Mouse (Mus musculus) MEL (cell line): Measurements from ENCODE around the gene Ncapd2. TPM values are rescaled to one million over a fixed set of nuclear protein-coding genes. Genes with fewer than 3 reads are reported as not detected.

Experiments
- DNase-seq: peaks from one replicate; pipeline ENCODE4 v3.0.0; 2011; ENCODE audit warnings: low read depth, low spot score
- H3K27ac ChIP-seq: 2 replicates; pipeline ENCODE4 v1.5.1; 2012; ENCODE audit warnings: low read depth, mild to moderate bottlenecking, control low read depth, low read length, moderate library complexity; ENCODE audit not compliant: control insufficient read depth
- H3K27me3 ChIP-seq, 2 experiments: fragments of 150-350 bp in 1 of 2; sonication (generic) in 1 of 2; 2 replicates each; pipeline ENCODE4 v1.6.1; 2012; ENCODE audit warnings: low read length in 2 of 2, mild to moderate bottlenecking in 2 of 2, improper control_type of control experiment in 1 of 2, moderate library complexity in 1 of 2; ENCODE audit not compliant: insufficient read depth in 2 of 2, control insufficient read depth in 1 of 2
- H3K36me3 ChIP-seq, 2 experiments: 2 replicates each; pipeline ENCODE4 v1.6.1; 2012 to 2014; ENCODE audit warnings: low read length in 2 of 2, improper control_type of control experiment in 1 of 2, inconsistent platforms in 1 of 2, mild to moderate bottlenecking in 1 of 2; ENCODE audit not compliant: insufficient read depth in 2 of 2, control insufficient read depth in 1 of 2
- H3K4me1 ChIP-seq, 2 experiments: fragments of 150-350 bp in 1 of 2; sonication (generic) in 1 of 2; 2 replicates each; pipeline ENCODE4 v1.6.1; 2012; ENCODE audit warnings: low read length in 2 of 2, improper control_type of control experiment in 1 of 2, mild to moderate bottlenecking in 1 of 2; ENCODE audit not compliant: insufficient read depth in 2 of 2, control insufficient read depth in 1 of 2
- H3K4me3 ChIP-seq, 2 experiments: fragments of 150-350 bp in 1 of 2; sonication (generic) in 1 of 2; 2 replicates each; pipeline ENCODE4 v1.5.1; 2012; ENCODE audit warnings: low read depth in 2 of 2, low read length in 2 of 2, mild to moderate bottlenecking in 2 of 2, moderate library complexity in 2 of 2, control low read depth in 1 of 2, improper control_type of control experiment in 1 of 2; ENCODE audit not compliant: control insufficient read depth in 1 of 2, insufficient read depth in 1 of 2
- H3K79me2 ChIP-seq: 2 replicates; pipeline ENCODE4 v1.6.1; 2012; ENCODE audit warnings: mild to moderate bottlenecking, low read length, moderate library complexity; ENCODE audit not compliant: control insufficient read depth, poor library complexity, insufficient read depth
- H3K9ac ChIP-seq: 2 replicates; pipeline ENCODE4 v1.6.1; 2012; ENCODE audit warnings: low read depth, mild to moderate bottlenecking, control low read depth, low read length, moderate library complexity; ENCODE audit not compliant: control insufficient read depth, poor library complexity, severe bottlenecking
- H3K9me3 ChIP-seq: fragments of 150-350 bp; sonication (generic); replicated peaks from 2 replicates; pipeline ENCODE4 v1.6.1; 2012; ENCODE audit warnings: mild to moderate bottlenecking, low read length, improper control_type of control experiment, moderate library complexity; ENCODE audit not compliant: insufficient read depth
- BHLHE40 ChIP-seq: IDR thresholded peaks from 2 replicates; pipeline ENCODE4 v1.6.1; 2012; ENCODE audit warnings: low read depth, mild to moderate bottlenecking, inconsistent platforms, low read length, improper control_type of control experiment, borderline replicate concordance
- CHD2 ChIP-seq: IDR thresholded peaks from 2 replicates; pipeline ENCODE4 v1.6.1; 2011; ENCODE audit warnings: low read length, improper control_type of control experiment
- CTCF ChIP-seq, 3 experiments: IDR thresholded peaks in 2 of 3; conservative IDR thresholded peaks in 1 of 3; 2 replicates each; pipeline ENCODE4 v1.5.1; 2011 to 2012; ENCODE audit warnings: low read length in 3 of 3, low read depth in 2 of 3, mild to moderate bottlenecking in 2 of 3, improper control_type of control experiment in 1 of 3, inconsistent platforms in 1 of 3, mixed read lengths in 1 of 3, moderate library complexity in 1 of 3; ENCODE audit not compliant: control insufficient read depth in 1 of 3, insufficient read depth in 1 of 3, poor library complexity in 1 of 3, severe bottlenecking in 1 of 3
- E2F4 ChIP-seq: IDR thresholded peaks from 2 replicates; pipeline ENCODE4 v1.6.1; 2011; ENCODE audit warnings: low read depth, low read length, improper control_type of control experiment, borderline replicate concordance
- ETS1 ChIP-seq: IDR thresholded peaks from 2 replicates; pipeline ENCODE4 v1.6.1; 2012; ENCODE audit warnings: low read depth, mild to moderate bottlenecking, inconsistent platforms, low read length, improper control_type of control experiment, moderate library complexity
- HCFC1 ChIP-seq: IDR thresholded peaks from 2 replicates; pipeline ENCODE4 v1.6.1; 2012; ENCODE audit warnings: low read depth, mild to moderate bottlenecking, inconsistent platforms, low read length, improper control_type of control experiment, moderate library complexity
- KAT2A ChIP-seq: conservative IDR thresholded peaks from 2 replicates; pipeline ENCODE4 v1.6.1; 2012; ENCODE audit warnings: low read depth, low read length, improper control_type of control experiment, inconsistent platforms
- MAX ChIP-seq: IDR thresholded peaks from 2 replicates; pipeline ENCODE4 v1.6.1; 2011; ENCODE audit warnings: low read length, improper control_type of control experiment
- MEF2A ChIP-seq: IDR thresholded peaks from 2 replicates; pipeline ENCODE4 v1.6.1; 2014; ENCODE audit warnings: low read depth, mild to moderate bottlenecking, inconsistent platforms, low read length, improper control_type of control experiment; ENCODE audit not compliant: poor library complexity, insufficient replicate concordance, severe bottlenecking; ENCODE audit errors: extremely low read depth
- MXI1 ChIP-seq: IDR thresholded peaks from 2 replicates; pipeline ENCODE4 v1.6.1; 2011; ENCODE audit warnings: mild to moderate bottlenecking, low read depth, low read length, improper control_type of control experiment
- MYC ChIP-seq: IDR thresholded peaks from 2 replicates; pipeline ENCODE4 v1.6.1; 2011; ENCODE audit warnings: low read depth, mild to moderate bottlenecking, low read length, improper control_type of control experiment, moderate library complexity
- NELFE ChIP-seq: IDR thresholded peaks from 2 replicates; pipeline ENCODE4 v1.6.1; 2011; ENCODE audit warnings: low read depth, low read length, improper control_type of control experiment
- RAD21 ChIP-seq: IDR thresholded peaks from 2 replicates; pipeline ENCODE4 v1.6.1; 2011; ENCODE audit warnings: mild to moderate bottlenecking, low read depth, low read length, improper control_type of control experiment
- RCOR1 ChIP-seq: IDR thresholded peaks from 2 replicates; pipeline ENCODE4 v1.6.1; 2012; ENCODE audit warnings: low read depth, mild to moderate bottlenecking, inconsistent platforms, low read length, improper control_type of control experiment
- SIN3A ChIP-seq: IDR thresholded peaks from 2 replicates; pipeline ENCODE4 v1.6.1; 2012; ENCODE audit warnings: low read length, improper control_type of control experiment, inconsistent platforms
- SMC3 ChIP-seq: IDR thresholded peaks from 2 replicates; pipeline ENCODE4 v1.6.1; 2011; ENCODE audit warnings: low read depth, low read length, improper control_type of control experiment
- TBP ChIP-seq: IDR thresholded peaks from 2 replicates; pipeline ENCODE4 v1.8.0; 2011; ENCODE audit warnings: low read depth, low read length, improper control_type of control experiment
- UBTF ChIP-seq: IDR thresholded peaks from 2 replicates; pipeline ENCODE4 v1.6.1; 2012; ENCODE audit warnings: low read depth, mild to moderate bottlenecking, inconsistent platforms, low read length, improper control_type of control experiment, moderate library complexity, borderline replicate concordance; ENCODE audit not compliant: insufficient read depth
- USF1 ChIP-seq: IDR thresholded peaks from 2 replicates; pipeline ENCODE4 v1.6.1; 2014; ENCODE audit warnings: low read depth, mild to moderate bottlenecking, inconsistent platforms, low read length, improper control_type of control experiment, moderate library complexity
- USF2 ChIP-seq, 2 experiments: IDR thresholded peaks; 2 replicates each; pipeline ENCODE4 v1.6.1; 2011 to 2012; ENCODE audit warnings: improper control_type of control experiment in 2 of 2, low read length in 2 of 2, borderline replicate concordance in 1 of 2, inconsistent platforms in 1 of 2, low read depth in 1 of 2, mild to moderate bottlenecking in 1 of 2; ENCODE audit not compliant: insufficient read depth in 1 of 2
- ZMIZ1 ChIP-seq: IDR thresholded peaks from 2 replicates; pipeline ENCODE4 v1.6.1; 2012; ENCODE audit warnings: low read depth, mild to moderate bottlenecking, inconsistent platforms, low read length, improper control_type of control experiment, moderate library complexity
- ZNF384 ChIP-seq: IDR thresholded peaks from 2 replicates; pipeline ENCODE4 v1.6.1; 2012; ENCODE audit warnings: low read depth, mild to moderate bottlenecking, inconsistent platforms, low read length, improper control_type of control experiment
- polyA plus RNA-seq, 2 experiments: library from polyadenylated mRNA; stranded (reverse) in 1 of 2; unstranded in 1 of 2; fragments of >175 nt in 1 of 2; fragments of >200 nt in 1 of 2; gene quantifications; 2 replicates each; pipeline versions ENCODE4 v1.2.1 to v1.2.4; 2012; ENCODE audit warnings: low replicate concordance in 2 of 2, low read depth in 1 of 2; ENCODE audit not compliant: insufficient read length in 2 of 2, insufficient read depth in 1 of 2, missing spikeins in 1 of 2
- total RNA-seq: library from RNA; depleted of rRNA; stranded (reverse); fragments of 300-350 nt; gene quantifications from 2 replicates; pipeline ENCODE4 v1.2.3, GENCODE M21; 2012

Gene Ncapd2
- total and polyA plus RNA-seq, 3 experiments, result 86.6 to 394 TPM; not detected in 1

- peaks cover 2 to 6% of the 10 kb centered on the region in 2 experiments; a peak in 1 of 4 replicates for H3K27me3 ChIP-seq
- no peaks in the 10 kb centered on the region for H3K9me3 ChIP-seq
- H3K36me3 ChIP-seq, result peaks cover 0 to 9% of the 10 kb centered on the region in 2 experiments; a peak in 1 of 4 replicates
- no peaks in the 10 kb centered on the region; the same call in 1 of the 2 replicates for H3K79me2 ChIP-seq
- DNase-seq, result no peak
- H3K9ac ChIP-seq, result no peak overlapping the region
- peaks cover 6 to 11% of the 10 kb centered on the region in 2 experiments for H3K4me1 ChIP-seq
- no peak overlapping the region for H3K27ac ChIP-seq
- no peak for TF ChIP-seq MXI1
- no peak for TF ChIP-seq CHD2
- TF ChIP-seq RAD21, result no peak
- TF ChIP-seq MAX, result no peak
- no peak for TF ChIP-seq USF2 (IDR thresholded peaks at IDR 0.05; ENCODE audit: borderline replicate concordance in 1 of 2, insufficient read depth in 1 of 2, low read depth in 1 of 2, low read length in 2 of 2)
- no peak for TF ChIP-seq TBP
- no peak for TF ChIP-seq MEF2A
- TF ChIP-seq MYC, result no peak
- no peak for TF ChIP-seq NELFE
- no peak overlapping the region for H3K4me3 ChIP-seq
These were observed 21.1 kb upstream of the Ncapd2 start for GRCm38 (mm10) chr6:125212621-125213020.

GRCm38 (mm10) chr6:125210436-125210835, 18.9 kb upstream of the Ncapd2 start:
- peak; percentile 55 for DNase-seq
- TF ChIP-seq CTCF (IDR thresholded peaks at IDR 0.05 in 2 of 3, conservative IDR thresholded peaks at IDR 0.05 in 1 of 3; ENCODE audit: control insufficient read depth in 1 of 3, insufficient read depth in 1 of 3, low read depth in 2 of 3, low read length in 3 of 3, poor library complexity in 1 of 3, severe bottlenecking in 1 of 3) (peak; percentile 25 to 56 (median 40); a peak in 5 of 6 replicates), USF1 (0 out of 2 replicates have a peak, but pooled peaks have one; percentile 8), ETS1 (no peak), BHLHE40 (no peak), RAD21 (peak; percentile 51), SMC3 (peak; percentile 53)
- Histone ChIP-seq H3K27me3 (peaks cover 2 to 6% of the 10 kb centered on the region in 2 experiments; a peak in 1 of 4 replicates), H3K36me3 (peaks cover 0 to 5% of the 10 kb centered on the region in 2 experiments; a peak in 1 of 4 replicates), H3K9ac (no peak overlapping the region), H3K9me3 (no peaks in the 10 kb centered on the region), H3K4me3 (no peak overlapping the region), H3K27ac (no peak overlapping the region), H3K4me1 (peaks cover 0 to 8% of the 10 kb centered on the region in 2 experiments; a peak in 2 of 4 replicates), H3K79me2 (no peaks in the 10 kb centered on the region; the same call in 1 of the 2 replicates)

- H3K9me3 ChIP-seq, result no peaks in the 10 kb centered on the region
- TF ChIP-seq USF1, result no peak
- TF ChIP-seq RAD21, result no peak
- no peak for TF ChIP-seq UBTF
- no peak for TF ChIP-seq RCOR1
- TF ChIP-seq CHD2, result no peak
- TF ChIP-seq HCFC1, result no peak
- no peak for TF ChIP-seq SIN3A
- no peak for TF ChIP-seq ZMIZ1
- TF ChIP-seq ZNF384, result no peak
- no peak for TF ChIP-seq MYC
- no peak for TF ChIP-seq KAT2A
- no peak for TF ChIP-seq MXI1
- TF ChIP-seq MEF2A, result no peak
- TF ChIP-seq E2F4, result no peak
- TF ChIP-seq, all 39 proteins: peak for 0
- no peak overlapping the region for H3K27ac ChIP-seq
- no peak overlapping the region for H3K4me3 ChIP-seq
- peaks cover 0 to 6% of the 10 kb centered on the region in 2 experiments; a peak in 2 of 4 replicates for H3K4me1 ChIP-seq
- H3K9ac ChIP-seq, result no peak overlapping the region
- H3K36me3 ChIP-seq, result peaks cover 8 to 14% of the 10 kb centered on the region in 2 experiments
- DNase-seq, result no peak
- H3K27me3 ChIP-seq, result no peaks in the 10 kb centered on the region
- peaks cover 13% of the 10 kb centered on the region for H3K79me2 ChIP-seq
These were observed 5.7 kb upstream of the Ncapd2 start for GRCm38 (mm10) chr6:125197166-125197565.
